Mouse (Mus musculus): ENCODE results near the gene Fbxo34. TPM values are rescaled to one million over a fixed set of nuclear protein-coding genes. Genes with fewer than 3 reads are reported as not detected.
"Not testable (repeated sequence)": the region's sequence is repeated elsewhere in the genome, so short reads cannot be mapped to it uniquely, and the experiment has no call there.

Gene Fbxo34
- total RNA-seq, 2 experiments from 2014 or later: 11.0 to 16.1 TPM

DNA sequence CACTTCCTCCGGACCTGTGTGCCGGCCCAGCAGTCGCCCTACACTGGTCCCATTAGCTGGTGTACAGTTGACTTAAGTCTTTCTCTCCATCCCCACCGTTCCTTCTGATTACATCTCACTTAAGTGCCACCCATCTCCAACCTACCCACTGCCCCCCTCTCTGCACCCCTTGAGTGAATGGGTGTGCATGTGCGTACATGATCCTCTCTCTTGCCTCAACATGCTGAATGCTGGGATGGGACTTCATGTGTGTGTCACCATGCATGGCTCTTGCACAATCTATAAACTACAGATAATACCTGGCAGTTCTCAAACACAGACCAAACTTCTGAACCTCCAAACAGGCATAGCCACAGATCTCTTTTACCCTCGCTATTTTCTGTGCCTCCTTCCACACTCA, 101.4 kb downstream of the Fbxo34 start:
- ATAC-seq (replicated peaks; ENCODE audit: poor library complexity): no peak

DNA sequence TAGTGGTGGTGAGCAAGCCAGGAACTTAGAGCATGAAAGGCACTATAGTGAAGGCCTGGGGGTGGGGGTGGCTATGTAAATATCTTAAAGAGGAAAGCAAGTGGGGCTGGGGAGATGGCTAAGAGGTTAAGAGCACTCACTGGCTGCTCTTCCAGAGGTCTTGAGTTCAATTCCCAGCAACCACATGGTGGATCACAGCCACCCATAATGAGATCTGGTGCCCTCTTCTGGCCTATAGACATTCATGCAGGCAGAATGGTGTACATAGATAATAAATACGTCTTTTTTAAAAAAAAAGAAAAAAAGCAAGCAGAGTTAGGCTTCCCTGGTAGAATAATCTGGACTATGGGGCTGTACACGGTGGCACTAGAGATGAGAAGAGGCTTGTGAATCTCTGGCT, 103.2 kb downstream of the Fbxo34 start:
- no peak; the same call in 1 of the 2 replicates for ATAC-seq (replicated peaks; ENCODE audit: poor library complexity)

DNA sequence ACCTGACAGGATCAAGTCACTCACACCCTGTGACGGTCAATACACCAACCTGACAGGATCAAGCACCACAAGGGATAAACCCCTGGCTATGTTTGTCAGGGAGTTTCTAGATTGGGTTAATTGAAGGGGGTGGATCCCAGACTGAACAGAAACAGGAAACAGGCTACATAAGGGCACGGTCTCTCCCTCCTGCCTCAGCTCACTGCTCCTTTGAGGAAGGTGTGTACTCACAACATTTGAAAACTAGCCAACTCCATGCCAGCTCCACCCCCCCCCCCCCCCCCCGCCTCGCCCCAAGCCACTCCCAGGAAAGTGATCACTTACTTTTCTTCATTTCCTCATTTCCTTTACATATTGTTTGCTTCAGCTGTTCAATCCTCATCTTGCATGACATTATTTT, 104.0 kb downstream of the Fbxo34 start:
- ATAC-seq (replicated peaks; ENCODE audit: poor library complexity): peak; percentile 44

DNA sequence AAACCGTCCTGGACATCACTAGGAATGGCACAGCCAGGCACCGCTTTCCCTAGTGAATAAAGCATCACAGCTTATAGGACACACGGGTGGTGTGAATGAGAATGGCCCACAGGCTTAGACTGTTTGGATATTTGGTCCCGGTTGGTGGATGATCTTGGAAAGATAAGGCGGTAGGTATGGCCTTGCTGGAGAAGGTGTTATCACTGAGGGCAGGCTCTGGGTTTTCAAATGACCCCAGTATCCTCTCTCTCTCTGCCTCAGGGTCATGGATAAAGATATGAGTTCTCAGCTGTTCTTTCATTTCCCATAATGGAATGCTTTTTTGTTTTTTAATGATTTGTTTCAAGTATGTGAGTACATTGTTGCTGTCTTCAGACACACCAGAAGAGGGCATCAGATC, 105.0 kb downstream of the Fbxo34 start:
- no peak for ATAC-seq (replicated peaks; ENCODE audit: poor library complexity)

DNA sequence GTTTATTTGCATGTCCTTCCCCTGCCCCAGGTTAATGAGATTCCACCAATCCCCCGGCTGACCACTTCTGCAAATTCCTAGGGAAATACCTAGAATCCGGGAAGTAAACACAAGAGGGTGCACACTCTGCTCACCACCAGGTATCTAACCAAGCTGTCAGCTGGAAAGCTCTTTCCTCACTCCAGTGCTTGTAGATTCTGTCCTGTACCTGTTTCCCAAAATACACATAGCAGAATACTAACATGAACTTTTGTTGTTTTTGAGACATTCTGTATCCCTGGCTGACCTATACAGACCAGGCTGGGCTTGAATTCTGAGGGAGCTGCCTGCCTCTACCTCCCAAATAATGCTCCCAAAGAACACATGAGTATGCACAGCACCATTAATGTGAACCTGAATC, 110.5 kb downstream of the Fbxo34 start:
- ATAC-seq (replicated peaks; ENCODE audit: poor library complexity): no peak

DNA sequence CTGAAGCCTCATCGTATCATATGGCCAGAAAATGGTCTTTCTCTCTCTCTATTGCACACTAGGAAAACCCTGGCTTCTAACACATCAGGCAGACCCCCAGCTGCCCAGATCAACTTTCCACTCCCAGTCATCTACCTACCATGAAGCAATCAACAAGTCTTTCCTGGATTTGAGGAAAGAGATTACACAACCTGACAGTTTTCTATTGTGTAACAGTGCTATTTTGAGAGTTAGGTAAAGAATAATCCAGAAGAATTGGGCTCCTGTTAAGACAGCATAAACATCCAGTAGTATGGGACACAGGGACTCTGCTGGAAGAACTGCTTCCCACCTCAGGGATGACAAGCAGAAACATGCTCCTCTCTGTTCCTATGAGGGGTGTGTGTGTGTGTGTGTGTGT, 112.3 kb downstream of the Fbxo34 start:
- ATAC-seq (replicated peaks; ENCODE audit: poor library complexity): peak; percentile 64

DNA sequence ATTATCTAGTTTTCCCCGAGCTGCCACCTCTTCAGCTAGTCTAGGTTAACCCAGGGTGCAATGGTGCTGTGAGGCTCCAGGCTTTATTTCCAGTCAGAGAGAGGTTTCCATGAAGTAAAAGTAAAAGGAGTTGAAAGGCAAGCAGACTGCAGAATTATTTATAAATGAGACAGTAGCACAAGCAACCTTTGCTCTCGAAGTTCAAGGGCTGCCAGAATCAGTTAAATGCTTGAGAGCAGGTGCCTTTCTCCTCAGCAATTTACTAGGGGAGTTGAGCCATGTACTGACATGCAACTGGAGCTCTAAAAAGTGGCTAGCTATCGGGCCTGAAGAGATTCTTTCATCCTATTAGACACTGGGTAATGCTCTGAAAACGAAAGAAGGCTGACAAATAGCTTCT, 112.9 kb downstream of the Fbxo34 start:
- no peak for ATAC-seq (replicated peaks; ENCODE audit: poor library complexity)

DNA sequence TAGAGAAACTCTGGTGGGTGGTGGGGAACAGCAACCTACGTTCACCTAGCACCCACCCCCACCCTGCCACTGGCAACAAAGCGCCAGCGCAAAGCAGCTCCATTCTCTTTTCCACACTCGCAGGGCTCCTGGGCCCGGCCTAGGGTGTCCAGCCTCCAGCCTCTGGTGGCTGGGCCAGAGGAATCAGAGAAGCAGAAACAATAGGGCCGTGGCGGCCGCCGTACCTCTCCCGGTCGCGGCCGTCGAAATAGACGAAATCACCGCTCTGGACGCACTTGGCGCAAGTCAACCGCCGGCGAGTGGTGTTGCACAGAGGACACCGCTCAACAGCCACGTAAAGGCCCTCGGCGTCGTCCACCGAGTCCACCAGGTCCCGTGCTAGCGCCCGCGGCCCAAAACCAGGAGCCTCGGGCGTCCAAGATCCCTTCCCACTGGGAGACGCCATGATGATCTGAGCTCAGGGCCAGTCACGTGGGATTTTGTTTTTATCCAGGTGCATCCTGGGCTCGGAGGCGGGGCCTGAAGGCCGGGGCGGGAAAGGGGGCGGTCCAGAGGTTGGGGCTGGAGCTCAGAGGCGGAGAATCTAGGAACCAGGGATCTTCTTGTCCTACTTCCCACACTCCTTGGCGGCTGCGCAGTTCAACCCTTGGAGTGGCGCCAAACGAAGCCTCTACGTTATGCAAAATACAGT, 117.9 kb downstream of the Fbxo34 start:
- ATAC-seq (replicated peaks; ENCODE audit: poor library complexity): peak; percentile 98

DNA sequence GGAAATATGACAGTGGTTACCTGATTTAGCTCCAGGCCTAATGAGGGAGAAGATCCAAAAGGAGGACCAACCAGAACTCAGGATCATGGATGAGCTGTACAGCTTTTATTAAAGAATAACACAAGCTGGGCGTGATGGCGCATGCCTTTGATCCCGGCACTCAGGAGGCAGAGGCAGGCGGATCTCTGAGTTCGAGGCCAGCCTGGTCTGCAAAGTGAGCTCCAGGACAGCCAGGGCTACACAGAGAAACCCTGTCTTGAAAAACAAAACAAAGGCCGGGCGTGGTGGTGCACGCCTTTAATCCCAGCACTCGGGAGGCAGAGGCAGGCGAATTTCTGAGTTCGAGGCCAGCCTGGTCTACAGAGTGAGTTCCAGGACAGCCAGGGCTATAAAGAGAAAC, 120.3 kb downstream of the Fbxo34 start, which contains the start of gene Atg14:
TSS of gene Atg14 (minus strand) at position 101 of the 400 bp plus-strand sequence.
- ATAC-seq (replicated peaks; ENCODE audit: poor library complexity): not testable (repeated sequence)

DNA sequence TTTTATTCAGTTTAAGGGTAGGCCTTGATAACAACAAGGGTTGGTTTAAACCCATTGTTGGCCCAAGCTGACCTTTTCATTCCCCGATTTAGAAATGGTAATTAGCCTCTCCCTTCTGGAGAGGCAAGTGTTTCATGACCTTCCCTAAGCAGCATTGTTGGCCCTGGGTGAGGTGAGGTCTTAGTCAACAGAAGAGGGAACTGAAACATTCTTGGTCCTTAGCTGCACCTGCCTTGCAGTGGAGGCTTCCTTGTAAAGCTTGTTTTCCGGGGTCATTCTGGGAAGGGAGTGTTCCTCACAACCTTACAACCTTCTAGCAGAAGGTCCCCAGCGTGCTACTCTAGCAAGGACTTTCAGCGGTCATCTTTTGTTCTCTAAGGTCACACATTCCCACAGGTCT, 122.5 kb downstream of the Fbxo34 start:
- ATAC-seq (replicated peaks; ENCODE audit: poor library complexity): no peak

DNA sequence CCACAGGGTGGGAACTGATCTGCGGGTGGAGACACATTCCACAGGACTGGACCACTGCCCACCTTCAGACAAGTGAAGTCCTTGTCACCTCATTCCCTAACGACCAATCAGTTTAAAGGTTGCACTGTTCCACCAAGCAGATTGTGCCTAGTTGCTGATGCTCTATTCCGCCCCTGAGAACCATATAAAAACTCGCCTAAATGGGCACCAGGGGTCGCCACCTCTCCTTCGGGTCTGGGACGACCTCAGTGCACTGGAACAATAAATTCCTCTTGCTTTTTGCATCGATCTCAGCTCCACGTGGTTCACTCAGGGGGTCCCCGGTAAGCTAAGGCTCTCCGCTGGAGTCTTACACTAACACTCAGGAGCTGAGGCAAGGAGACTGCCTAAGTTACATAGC, 124.5 kb downstream of the Fbxo34 start:
- ATAC-seq (replicated peaks; ENCODE audit: poor library complexity): no peak

DNA sequence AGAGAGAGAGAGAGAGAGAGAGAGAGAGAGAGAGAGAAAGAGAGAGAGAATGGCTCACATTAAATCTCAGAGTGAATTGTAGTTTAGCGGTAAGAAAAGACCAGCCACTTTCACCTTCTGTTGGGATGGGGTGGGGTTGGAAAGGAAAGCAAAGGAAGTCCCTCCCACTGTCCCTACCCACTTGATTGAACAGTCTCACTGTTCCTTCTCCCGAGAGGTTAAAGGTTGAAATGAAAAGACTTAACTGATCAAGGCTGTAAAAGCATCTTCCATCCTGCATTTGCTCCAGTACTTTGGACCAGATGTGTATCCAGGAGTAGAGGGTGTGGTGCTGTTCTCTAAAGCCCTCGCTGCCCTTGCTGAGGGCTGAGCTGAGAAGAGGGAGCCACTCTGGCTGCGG, 126.5 kb downstream of the Fbxo34 start:
- ATAC-seq (replicated peaks; ENCODE audit: poor library complexity): no peak

DNA sequence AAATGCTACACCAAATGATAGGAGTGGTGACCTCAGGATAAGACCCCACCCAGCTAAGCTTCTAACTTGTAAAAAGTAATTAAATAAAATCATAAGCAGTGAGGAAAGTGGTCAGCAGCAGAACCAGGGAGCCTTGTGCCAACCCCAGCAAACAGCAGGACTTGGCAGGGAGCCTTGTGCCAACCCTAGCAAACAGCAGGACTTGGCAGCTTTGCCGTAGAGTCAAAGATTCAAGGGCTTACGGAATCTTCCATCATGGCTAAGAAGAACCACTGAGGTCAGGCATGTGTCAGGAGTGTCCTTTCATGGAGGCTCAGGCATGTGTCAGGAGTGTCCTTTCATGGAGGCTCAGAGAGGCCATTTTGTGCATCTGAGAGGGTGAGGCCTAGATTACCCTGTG, 127.9 kb downstream of the Fbxo34 start:
- ATAC-seq (replicated peaks; ENCODE audit: poor library complexity): no peak

DNA sequence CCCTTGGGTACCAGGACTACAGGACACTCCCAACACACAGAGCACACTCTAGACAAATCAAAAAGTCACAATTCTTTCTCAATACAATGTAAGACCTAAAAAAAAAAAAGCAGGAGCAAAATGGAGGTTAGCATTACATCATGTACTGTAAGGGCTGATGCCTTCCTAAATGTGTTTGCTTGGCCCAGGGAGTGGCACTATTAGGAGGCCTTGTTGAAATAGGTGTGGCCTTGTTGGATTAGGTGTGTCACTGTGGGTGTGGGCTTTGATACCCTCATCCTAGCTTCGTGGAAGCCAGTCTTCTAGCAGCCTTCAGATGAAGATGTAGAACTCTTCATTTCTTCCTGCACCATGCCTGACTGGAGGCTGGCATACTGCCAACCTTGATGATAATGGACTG, 131.1 kb downstream of the Fbxo34 start:
- no peak for ATAC-seq (replicated peaks; ENCODE audit: poor library complexity)

Other genes starting within 250 kb of the Fbxo34 start
- 48.8 and 58.1 TPM in 2 replicates for gene Wdhd1, start 173.6 kb upstream of the Fbxo34 start, total RNA-seq (2015)
- 105 and 152 TPM in 2 replicates for gene Wdhd1, start 173.6 kb upstream of the Fbxo34 start, total RNA-seq (2017)
- 22.5 and 24.1 TPM in 2 replicates for gene Socs4, start 173.5 kb upstream of the Fbxo34 start, total RNA-seq (2015)
- 16.1 and 34.4 TPM in 2 replicates for gene Socs4, start 173.5 kb upstream of the Fbxo34 start, total RNA-seq (2017)
- gene Mapk1ip1l, start 152.2 kb upstream of the Fbxo34 start, total RNA-seq (2015): 76.4 and 79.4 TPM in 2 replicates
- gene Mapk1ip1l, start 152.2 kb upstream of the Fbxo34 start, total RNA-seq (2017): 40.0 and 56.4 TPM in 2 replicates
- gene Lgals3, start 82.7 kb upstream of the Fbxo34 start, total RNA-seq (2015): 26.1 and 43.8 TPM in 2 replicates
- 4.8 and 12.0 TPM in 2 replicates for gene Lgals3, start 82.7 kb upstream of the Fbxo34 start, total RNA-seq (2017)
- 44.2 and 53.5 TPM in 2 replicates for gene Dlgap5, start 32.0 kb upstream of the Fbxo34 start, total RNA-seq (2015)
- 75.3 and 77.0 TPM in 2 replicates for gene Dlgap5, start 32.0 kb upstream of the Fbxo34 start, total RNA-seq (2017)
- 6.1 and 7.5 TPM in 2 replicates for gene Atg14, start 120.2 kb downstream of the Fbxo34 start, total RNA-seq (2015)
- 7.1 and 10.9 TPM in 2 replicates for gene Atg14, start 120.2 kb downstream of the Fbxo34 start, total RNA-seq (2017)
- gene Ktn1, start 198.0 kb downstream of the Fbxo34 start, total RNA-seq (2015): 36.4 and 47.8 TPM in 2 replicates
- 33.9 and 63.2 TPM in 2 replicates for gene Ktn1, start 198.0 kb downstream of the Fbxo34 start, total RNA-seq (2017)

All from megakaryocyte progenitor cell, adult 5-6 weeks (primary cell).